Mouse (Mus musculus): ENCODE measurements around the gene Ptma.
"Not testable (repeated sequence)": the region's sequence is repeated elsewhere in the genome, so short reads cannot be mapped to it uniquely, and the experiment has no call there.

Gene Ptma

DNA sequence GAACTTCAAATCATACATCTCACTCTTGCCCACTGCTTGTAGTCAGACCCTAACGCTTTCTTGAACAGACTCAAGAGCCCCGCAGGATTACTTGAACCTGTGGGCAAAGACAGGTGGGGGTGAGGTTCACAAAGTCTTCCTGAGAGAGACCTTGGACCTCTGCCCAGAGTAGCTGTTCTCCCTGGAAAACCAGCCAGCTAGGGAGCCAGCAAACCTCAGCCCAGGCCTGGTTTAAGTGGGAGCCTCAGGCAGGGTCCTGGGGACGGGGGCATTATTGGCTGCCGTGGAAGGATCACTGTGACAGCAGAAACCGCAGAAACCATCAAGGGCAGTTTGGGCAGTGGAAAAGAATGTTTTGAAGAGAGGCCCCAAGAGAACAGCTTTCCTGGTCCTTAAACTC lies 29.2 kb upstream of the Ptma start:
- peak; percentile 42 for DNase-seq

DNA sequence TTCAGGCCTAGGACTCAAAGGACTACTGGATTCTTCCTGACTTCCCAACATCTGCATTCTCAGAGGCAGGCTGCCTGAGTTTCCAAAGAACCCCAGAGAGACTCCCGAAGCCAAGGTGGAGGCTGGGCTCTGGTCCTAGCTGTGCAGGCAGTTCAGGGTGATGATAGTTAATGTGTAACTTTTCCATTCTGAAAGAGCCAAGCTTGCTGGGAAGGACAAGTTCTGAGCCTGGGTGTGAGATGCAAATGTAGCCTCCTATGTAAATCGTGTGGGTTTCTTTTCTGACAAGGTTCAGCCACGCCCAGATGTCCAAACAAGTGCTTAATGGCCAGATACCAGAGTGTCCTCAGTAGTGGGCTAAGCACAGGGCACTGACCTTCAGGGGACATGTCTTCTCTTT lies 28.5 kb upstream of the Ptma start:
- DNase-seq = no peak

DNA sequence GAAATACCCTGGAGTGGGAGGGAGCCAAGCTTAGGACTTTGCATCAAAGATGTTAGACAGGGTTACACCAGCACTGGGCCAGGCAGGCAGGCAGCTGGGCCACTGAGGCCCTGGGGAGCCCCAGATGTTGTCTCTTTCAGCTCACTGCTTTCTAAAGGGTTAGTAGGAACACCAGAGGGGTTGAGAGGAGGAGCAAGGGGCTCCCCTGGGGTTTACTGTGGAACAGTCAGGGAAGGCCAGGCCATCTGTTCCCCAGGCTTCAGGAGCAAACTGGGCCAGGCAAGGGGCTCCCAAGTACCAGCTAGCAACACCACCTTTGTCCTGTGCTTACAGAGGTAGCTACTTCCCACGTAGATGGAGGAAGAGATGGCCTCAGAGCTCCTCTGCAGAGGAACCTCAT lies 27.9 kb upstream of the Ptma start:
- peak; percentile 37 for DNase-seq

DNA sequence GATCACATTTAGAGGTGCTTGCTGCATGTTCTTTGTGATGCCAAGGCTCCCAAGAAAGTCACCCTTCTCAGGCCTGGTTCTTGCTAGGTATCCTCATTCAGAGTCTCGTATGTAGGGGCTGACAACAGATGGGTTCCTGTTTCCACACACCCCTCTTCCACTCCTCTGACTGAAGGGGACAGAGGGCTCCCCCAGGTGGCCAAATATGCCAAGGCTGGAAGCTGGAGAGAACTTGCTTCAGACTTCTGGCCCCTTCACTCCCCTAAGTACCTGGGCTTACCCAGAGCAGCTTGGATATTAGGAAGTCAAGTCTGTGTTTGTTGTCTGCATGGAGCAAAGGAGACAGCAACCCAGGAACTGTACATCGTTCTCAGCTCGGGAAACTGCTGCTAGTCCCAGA lies 26.6 kb upstream of the Ptma start:
- DNase-seq = peak; percentile 60

DNA sequence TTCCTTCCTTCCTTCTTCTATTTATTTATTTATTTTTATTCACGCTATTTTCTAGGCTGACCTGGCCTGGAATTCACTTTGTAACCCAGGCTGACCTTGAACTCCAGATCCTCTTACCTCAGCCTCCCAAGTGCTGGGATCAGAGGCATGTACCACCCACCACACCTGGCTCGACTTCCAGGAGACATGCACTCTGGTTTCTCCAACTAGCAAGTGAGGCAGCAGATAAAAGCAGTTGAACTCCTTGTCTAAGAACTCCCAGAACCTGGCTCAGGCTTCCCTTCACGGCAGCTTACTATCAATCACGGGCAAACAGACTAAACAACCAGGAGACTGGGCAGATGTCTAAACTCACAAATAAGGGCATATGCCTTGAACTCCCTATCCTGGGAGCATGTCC lies 25.8 kb upstream of the Ptma start:
- no peak for DNase-seq

DNA sequence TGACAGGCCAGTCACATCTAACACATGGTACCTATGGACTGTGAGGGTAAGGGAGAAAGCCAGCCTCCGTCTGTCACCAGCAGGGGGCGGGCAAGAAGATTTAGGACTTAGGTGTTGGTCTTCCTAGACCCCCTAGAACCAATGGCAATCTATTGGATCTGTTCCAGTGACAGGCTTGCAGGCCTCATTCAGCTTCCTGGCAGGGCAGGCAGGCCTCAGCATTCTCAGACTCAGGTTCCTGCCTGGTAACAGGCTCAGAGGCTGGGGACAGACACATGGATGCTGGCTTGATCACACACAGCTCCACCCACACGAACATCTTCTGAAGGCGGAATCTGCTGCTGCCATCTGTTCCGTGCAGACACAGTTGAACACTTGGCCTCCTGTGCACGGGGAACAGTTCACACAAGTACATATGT lies 25.4 kb upstream of the Ptma start:
- peak; percentile 83 for DNase-seq

DNA sequence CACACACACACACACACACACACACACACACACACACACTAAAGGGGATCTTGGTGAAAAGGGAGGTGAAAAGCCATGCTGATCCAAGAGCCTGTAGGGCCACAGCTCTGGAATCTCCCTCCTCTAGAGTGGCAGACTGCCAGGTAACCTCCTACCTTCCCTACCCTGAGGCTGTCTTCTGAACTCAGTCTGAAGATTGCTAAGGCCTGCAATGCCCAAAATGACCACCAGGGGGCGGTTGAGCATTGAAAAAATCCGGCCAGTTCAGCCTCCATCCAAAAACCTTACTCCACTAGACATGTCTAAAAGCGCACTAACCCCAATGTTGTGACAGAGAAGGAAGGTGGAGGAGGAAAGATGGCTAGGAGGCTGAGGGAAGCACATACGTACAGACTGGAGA lies 25.0 kb upstream of the Ptma start:
- DNase-seq = peak; percentile 97

DNA sequence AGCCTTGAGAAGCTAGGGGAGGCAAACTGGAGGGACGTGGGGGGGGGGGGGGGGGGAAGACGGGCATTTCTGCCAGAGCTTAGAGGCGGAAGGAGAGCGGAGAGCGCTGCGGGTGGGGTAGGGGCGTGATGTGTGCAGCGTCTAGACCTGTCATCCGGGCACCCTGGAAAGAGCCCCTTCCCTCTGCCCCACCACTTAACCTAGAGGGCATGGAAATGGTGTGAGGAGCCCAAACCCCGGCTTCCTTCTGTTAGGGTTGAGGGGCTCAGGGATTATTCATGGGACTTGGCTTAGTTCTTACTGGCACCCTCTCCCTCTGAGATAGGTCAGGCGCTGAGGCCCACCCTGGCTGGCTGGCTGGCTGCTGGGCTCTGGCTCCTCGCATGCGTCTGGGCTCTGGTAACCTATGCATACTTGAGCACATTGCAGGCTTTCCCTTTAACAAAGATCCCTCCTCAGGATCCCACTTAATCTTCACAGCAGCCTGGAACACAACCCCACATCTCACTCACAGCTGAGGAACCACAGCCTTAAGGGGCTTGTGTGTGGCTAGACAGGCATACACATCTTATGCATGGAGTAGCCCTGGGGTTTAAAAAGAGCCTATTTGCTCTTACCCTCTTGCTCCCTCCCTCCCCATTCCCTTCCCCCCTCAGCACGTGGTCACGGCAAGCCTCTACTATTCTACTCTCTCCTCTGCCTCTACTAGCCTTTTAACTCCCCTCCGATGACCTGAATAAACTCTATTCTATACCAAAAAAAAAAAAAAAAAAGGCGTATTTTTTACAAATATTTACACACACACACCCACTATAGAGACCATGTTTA lies 24.1 kb upstream of the Ptma start:
- peak; percentile 55 for DNase-seq

DNA sequence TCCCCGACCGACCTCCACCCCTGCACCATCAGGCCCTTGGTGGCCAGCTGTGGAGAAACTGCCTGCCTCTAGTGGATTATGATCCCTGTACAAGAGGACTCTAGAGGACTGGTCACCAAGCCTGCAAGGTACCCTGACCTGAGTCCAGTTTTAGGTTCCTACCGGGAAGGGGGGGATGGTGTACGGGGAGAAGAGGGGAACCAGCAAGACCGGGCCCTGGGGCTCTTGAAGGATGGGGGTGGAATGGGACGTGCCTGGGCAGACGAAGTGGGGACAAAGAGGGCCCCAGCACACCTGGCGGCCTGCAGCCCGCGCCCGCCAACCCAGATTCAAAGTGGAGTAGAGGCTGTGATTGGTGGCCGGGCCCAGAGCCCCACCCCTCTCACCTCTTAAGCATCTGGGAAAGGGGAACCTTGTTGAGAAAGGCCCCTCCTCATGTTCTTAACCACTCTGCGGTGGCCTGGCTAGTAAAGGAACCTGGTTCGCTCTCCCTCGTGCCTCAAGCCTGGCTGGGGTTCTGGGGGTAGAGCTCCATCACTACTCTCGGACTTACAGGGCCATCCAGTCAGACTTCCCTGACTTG lies 23.3 kb upstream of the Ptma start:
- no peak for DNase-seq

DNA sequence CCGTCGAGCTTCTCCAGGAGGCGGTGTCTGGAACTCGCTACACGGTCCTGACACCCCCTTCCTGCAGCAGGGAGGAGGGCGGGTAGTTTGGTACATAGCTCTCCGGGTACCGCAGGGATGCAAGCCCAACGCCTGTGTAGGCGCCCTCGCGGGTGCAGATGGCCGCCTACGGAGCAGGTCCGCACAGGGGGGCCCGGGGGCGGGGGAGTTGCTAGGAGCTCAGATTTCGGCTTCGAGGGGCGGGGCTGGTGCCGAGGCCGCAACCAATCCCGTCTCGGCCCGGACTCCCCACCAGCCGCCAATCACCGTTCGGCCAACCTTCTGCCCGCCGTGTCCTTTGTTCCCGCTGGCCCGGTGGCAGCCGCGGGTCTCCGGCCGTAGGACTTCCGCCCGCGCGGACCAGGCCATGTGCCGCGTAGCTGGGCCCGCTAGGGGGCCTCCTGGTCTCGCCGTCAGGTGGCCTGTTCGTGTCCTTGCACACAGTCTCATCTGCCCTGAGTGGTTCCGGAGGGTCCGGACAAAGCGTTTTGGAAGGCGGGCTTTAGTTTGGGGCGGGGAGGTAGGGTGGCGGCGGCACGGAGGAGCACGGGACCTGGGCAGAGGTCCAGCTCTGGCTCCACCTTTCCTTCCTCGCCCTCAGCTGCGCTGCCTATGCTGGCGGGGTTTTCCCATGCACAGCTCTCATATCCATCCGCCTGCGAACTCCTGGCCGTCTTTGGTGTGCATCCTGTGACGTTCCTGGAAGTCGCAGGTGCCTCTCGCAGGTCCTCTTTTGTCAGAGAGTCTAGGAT lies 22.4 kb upstream of the Ptma start:
- peak; percentile 94 for DNase-seq

DNA sequence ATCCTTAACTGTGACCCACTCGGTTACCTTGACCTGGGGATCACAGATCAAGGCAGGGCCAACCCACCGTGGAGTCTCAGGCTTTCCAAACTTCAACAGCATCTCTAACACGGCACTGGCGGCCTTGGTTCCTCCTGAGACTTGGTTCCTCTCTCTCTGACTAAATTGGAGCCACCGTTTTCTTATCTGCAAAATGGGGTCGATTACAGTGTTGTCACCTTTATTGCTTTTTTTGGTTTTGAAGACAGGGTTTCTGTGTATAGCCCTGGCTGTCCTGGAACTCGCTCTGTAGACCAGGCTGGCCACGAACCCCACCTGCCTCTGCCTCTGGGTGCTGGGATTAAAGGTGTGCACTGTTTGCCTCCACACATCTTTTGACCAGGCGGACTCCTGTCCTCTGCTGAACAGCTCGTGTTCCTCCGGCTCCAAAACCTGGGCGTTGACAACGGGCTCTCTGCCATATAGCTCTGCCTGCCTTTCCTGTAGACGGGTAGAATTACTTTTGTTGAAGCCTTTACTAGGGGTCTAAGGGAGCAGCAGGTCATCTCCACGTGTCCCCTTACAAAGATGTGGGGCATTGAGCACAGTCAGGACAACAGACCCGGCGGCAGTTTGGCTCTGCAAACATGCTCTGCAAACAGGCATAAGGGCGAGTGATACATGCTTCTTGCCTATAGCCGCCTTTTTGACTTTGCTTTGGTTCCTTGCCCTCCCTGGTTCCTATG lies 21.7 kb upstream of the Ptma start:
- no peak for DNase-seq

DNA sequence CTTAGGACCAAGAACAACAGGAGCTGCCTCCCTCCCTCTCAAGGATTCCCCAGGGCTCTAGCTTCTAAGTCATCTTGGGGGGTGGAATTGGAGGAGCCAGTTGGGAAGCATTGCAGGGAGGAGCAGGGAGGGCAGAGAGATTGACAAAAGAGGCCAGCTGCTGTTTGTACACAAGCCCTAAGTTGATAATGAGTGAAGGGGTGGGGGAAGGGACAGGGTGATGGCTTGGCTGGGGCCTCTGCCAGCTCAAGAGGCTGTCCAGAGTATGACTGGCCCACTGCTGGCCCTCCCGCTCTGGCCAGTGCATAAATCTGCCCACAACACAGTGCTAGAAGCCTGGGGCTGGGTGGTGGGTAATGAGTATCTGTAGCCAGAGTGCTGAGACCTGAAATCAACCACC lies 21.1 kb upstream of the Ptma start:
- DNase-seq = peak; percentile 61

DNA sequence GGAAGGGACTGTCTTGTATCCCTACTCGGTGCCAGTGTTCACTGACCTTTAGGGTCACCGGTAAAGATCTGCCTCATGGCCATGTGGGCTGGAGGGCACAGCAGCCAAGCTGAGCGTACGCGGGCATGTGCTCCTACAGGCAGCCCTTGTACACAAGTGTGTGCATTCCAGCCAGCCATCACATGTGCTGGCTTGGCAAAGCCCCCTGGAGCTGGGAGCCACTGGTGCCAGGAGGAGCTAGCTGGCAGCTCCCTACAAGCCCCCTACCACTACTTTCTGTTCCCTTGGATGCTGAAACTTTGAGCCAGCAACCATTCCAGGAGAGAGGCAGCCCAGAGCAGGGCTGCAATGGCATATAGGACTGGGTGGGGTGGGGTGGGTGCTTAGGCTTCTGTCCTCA lies 20.1 kb upstream of the Ptma start:
- peak; percentile 37 for DNase-seq

DNA sequence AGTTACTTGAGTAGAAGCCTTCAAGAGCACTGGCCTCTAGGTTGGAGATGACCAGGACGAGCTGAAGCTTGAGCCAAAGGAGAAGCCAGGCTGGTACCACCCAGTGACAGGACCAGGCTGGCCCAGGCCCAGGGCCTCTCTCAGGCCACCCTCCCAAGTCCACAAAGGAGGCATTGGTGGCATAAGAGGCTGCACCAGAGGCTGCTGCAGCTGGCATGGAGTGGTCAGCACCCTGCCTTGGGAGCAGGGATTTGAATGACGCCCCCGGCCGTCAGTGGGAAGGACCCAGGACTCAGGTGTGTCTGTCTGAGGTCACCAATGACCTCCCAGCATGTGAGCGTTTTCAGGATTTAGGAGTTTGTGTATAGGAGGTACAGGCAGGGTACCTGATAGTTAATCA lies 18.7 kb upstream of the Ptma start:
- peak; percentile 31 for DNase-seq

DNA sequence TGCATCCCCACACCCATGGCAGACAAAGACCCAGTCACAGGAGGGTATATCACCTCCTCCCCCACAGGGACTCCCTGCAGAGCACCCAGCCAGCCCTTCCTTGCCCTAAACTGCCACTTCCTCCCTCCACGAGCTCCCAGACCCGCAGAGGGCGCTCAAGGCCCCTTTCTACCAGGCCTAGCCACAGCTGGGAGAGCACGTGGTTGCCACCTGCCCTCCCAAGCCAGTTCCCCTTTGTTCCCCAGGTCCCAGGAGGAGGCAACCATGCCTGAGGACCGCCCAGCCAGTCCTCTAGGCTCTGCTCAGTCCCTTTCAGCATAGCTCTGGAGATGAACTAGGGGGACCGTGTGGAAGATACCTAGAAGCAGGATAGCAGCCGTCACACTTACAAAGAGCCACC lies 17.1 kb upstream of the Ptma start:
- peak; percentile 58 for DNase-seq

DNA sequence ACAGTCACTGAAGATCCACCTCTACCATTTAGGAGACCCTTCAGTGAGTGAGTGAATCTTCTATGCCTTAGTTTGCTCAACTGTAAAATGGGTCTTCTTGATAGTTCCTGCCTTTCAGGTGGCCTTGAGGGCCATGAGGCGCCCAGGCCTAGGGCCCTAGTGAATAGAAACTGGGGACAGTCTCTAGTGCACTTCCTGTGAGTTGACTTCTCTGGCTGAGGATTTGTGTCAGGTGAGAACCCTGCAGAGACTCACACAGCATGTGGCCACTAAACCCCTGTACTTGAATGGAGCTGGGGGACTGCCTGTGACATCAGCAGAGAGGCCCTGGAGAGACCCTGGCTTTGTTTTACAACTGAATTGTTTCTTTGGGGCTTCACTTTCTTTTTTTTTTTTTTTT lies 16.3 kb upstream of the Ptma start:
- DNase-seq = no peak

DNA sequence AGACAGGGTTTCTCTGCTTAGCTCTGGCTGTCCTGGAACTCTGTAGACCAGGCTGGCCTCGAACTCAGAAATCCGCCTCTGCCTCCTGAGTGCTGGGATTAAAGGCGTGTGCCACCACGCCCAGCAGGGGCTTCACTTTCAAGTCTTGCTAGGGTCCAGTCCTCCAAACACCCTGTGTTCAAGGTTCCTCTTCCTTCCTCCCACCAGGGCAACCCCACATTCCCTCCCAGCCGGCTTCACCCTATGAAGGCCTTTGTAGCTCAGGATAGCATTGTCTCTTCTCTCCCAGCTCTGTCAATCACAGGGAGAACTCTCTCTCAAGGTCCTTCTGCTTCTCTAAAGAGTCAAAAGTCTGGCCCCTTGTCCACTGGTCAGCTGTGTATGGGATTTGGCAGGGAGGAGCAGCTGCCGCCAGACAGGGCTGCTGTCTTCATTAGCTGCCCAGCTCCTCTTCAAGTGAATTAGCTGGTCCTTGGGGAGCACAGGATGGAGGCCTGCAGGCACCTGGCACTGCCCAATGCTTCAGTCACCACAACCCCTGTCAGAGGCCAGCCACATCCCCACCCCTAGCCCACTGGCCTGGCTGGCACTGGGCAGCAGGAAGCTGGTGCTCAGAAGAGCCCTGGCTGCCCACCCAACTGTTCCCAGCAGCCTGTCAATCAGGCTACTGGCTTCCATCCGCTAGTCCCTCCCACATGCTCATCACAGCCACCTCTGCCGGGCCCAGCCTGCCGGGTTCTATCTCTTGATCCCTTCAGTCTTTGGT lies 15.7 kb upstream of the Ptma start:
- no peak for DNase-seq

DNA sequence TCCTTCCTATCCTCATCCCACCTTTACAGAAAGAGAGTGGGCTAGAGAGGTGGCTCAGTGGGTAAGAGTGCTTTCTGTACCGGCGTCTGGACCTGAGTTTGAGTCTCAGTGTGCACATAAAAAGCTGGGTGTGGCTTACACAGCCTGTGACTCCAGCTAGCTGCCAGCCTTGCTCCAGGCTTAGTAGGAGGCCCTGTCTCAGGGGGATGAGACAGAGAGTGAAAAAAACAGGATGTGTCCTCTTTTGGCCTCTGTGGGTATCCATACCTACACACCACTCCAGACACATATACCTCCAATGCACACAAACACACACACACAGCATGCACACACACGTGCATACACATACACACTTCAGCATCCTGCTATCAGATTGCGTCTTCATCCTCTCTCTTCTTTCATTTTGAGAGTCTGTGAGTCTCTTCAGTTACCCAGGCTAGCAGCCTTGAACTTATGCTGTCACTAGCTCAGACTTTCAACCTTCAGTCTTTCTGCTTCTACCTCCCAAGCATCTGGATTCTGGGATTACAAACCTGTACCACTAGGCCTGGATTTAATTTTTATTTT lies 14.3 kb upstream of the Ptma start:
- no peak for DNase-seq

DNA sequence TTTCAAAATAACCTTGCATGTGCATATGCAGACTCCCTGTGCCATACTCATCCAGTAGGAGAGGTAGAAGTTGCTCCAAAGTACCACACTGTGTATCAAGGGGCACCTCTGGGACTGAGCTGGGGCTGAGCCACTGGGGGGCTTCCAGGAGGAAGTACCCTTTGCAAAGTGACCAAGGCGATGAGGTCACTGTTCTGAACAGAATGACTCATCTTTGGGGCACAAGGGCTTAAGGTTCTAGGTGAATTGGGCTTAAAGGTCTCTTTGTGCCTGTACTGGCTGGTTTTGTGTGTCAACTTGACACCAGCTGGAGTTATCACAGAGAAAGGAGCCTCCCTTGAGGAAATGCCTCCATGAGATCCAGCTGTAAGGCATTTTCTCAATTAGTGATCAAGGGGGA lies 13.5 kb upstream of the Ptma start:
- DNase-seq = not testable (repeated sequence)

DNA sequence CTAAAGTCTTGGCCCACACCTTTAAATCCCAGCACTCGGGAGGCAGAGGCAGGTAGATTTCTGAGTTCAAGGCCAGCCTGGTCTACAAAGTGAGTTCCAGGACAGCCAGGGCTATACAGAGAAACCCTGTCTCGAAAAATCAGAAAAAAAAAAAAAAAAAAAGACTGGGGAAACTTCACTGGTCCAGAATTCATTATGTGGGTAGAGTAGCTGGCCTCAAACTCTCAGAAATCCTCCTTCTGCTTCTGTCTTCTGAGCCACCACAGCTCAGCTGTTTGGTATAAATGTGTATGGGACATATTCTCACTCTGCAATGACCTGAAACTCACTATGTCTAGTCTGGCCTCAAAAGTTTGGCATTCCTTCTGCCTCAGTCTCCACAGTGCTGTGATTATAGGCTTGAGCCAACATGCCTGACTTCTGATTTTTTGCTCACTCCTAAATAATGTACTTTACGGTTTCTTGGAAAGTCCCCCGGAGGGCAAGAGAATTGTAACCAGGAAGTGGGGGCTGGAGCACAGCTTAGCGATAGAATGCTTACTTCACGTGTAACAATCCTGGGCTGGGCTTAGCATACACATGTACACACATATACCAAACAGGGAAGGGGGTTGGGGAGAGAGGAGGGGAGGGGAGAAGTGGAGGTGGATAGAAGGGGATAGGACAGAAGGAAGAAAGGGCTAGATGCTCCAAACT lies 10.7 kb upstream of the Ptma start:
- DNase-seq = no peak

DNA sequence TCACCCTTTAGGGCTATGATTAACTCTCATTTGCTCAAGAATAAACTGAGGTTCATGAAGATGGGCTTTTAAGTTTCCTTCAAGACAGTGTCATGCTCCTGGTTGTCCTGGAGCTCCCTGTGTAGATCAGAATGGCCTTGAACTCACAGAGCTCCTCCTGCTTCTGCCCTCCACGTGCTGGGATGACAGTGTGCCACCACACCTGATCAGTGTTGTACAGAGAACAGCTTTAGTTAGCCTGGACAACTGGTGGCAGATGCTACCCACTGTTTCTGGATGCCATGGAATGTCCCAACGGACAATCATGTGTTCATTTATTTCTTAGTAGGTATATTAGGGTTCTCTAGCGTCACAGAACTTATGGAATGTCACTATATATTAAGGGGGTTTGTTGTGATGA lies 9.4 kb upstream of the Ptma start:
- DNase-seq = no peak

DNA sequence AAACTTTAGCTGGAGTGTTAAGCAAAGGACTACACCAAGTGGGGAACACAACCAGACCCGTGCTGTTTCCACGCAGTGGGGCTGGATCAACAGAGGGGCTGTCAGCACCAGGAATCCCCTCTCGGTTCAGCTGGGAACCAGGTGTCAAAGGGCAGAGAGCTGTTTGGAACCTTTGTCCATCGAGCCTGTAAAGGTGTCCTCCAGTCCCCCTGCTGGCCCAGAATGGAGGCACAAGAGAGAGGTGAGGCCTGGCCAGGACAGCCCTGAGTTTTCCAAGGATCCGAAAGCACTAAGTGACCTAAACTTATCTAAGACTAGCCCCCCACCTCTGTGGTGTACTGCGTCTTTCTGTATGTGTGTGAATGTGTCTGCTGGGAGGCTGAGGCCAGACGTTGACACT lies 6.2 kb upstream of the Ptma start:
- peak; percentile 55 for DNase-seq
